Mouse (Mus musculus): ENCODE measurements around the gene Cecr2. TPM values are rescaled to one million over a fixed set of nuclear protein-coding genes. Genes with fewer than 3 reads are reported as not detected.

The Cecr2 gene
- polyA plus RNA-seq, 1 experiment from 2014 or later = 7.3 TPM

GRCm38 (mm10) chr6:120782948-120783347, 116.8 kb downstream of the Cecr2 start:
- Histone ChIP-seq H3K4me2 (no peak overlapping the region), H3K4me1 (peaks cover 6% of the 10 kb centered on the region; the same call in 1 of the 2 replicates), H3K9me3 (replicated peaks) (no peaks in the 10 kb centered on the region), H3K36me3 (ENCODE audit: poor library complexity, severe bottlenecking) (no peaks in the 10 kb centered on the region), H3K9ac (no peak overlapping the region), H3K27ac (no peak overlapping the region), H3K27me3 (no peaks in the 10 kb centered on the region), H3K4me3 (no peak overlapping the region)
- WGBS = 94% methylated on average over 2 of the region's 2 CpGs
- ATAC-seq = no peak

- no peak for ATAC-seq
- no peaks in the 10 kb centered on the region for H3K36me3 ChIP-seq (ENCODE audit: poor library complexity, severe bottlenecking)
- H3K4me1 ChIP-seq = peaks cover 6% of the 10 kb centered on the region; the same call in 1 of the 2 replicates
- no peak overlapping the region for H3K27ac ChIP-seq
- H3K9me3 ChIP-seq (replicated peaks) = no peaks in the 10 kb centered on the region
- H3K9ac ChIP-seq = no peak overlapping the region
- no peaks in the 10 kb centered on the region for H3K27me3 ChIP-seq
- no peak overlapping the region for H3K4me3 ChIP-seq
- H3K4me2 ChIP-seq = no peak overlapping the region
- WGBS = 45% methylated on average over 7 of the region's 7 CpGs
These were observed 118.2 kb downstream of the Cecr2 start for GRCm38 (mm10) chr6:120784351-120784750.

- Histone ChIP-seq H3K9me3 (replicated peaks) (no peaks in the 10 kb centered on the region), H3K4me1 (peaks cover 6% of the 10 kb centered on the region; the same call in 1 of the 2 replicates), H3K27ac (no peak overlapping the region), H3K27me3 (no peaks in the 10 kb centered on the region), H3K9ac (no peak overlapping the region), H3K4me2 (no peak overlapping the region), H3K4me3 (no peak overlapping the region), H3K36me3 (ENCODE audit: poor library complexity, severe bottlenecking) (peaks cover 16% of the 10 kb centered on the region)
- 82% methylated on average over 5 of the region's 5 CpGs for WGBS
- no peak for ATAC-seq
These were observed 122.0 kb downstream of the Cecr2 start for GRCm38 (mm10) chr6:120788068-120788607.

GRCm38 (mm10) chr6:120788904-120789303, 122.7 kb downstream of the Cecr2 start:
- Histone ChIP-seq H3K9ac (no peak overlapping the region), H3K4me2 (no peak overlapping the region), H3K9me3 (replicated peaks) (no peaks in the 10 kb centered on the region), H3K36me3 (ENCODE audit: poor library complexity, severe bottlenecking) (peaks cover 23% of the 10 kb centered on the region), H3K4me1 (peaks cover 6% of the 10 kb centered on the region; the same call in 1 of the 2 replicates), H3K4me3 (no peak overlapping the region), H3K27me3 (no peaks in the 10 kb centered on the region), H3K27ac (no peak overlapping the region)
- ATAC-seq = no peak

GRCm38 (mm10) chr6:120790153-120790552, 124.0 kb downstream of the Cecr2 start:
- H3K9me3 ChIP-seq (replicated peaks) = no peaks in the 10 kb centered on the region
- H3K27ac ChIP-seq = no peak overlapping the region
- no peaks in the 10 kb centered on the region for H3K27me3 ChIP-seq
- 88% methylated on average over 11 of the region's 11 CpGs for WGBS
- peaks cover 36% of the 10 kb centered on the region for H3K36me3 ChIP-seq (ENCODE audit: poor library complexity, severe bottlenecking)
- H3K4me1 ChIP-seq = no peaks in the 10 kb centered on the region
- H3K4me3 ChIP-seq = no peak overlapping the region
- H3K9ac ChIP-seq = no peak overlapping the region
- H3K4me2 ChIP-seq = no peak overlapping the region
- ATAC-seq = peak; percentile 34

- H3K27me3 ChIP-seq = no peaks in the 10 kb centered on the region
- no peak overlapping the region for H3K9ac ChIP-seq
- peaks cover 41% of the 10 kb centered on the region for H3K36me3 ChIP-seq (ENCODE audit: poor library complexity, severe bottlenecking)
- H3K27ac ChIP-seq = no peak overlapping the region
- ATAC-seq = no peak
- no peaks in the 10 kb centered on the region for H3K4me1 ChIP-seq
- no peak overlapping the region for H3K4me3 ChIP-seq
- no peaks in the 10 kb centered on the region for H3K9me3 ChIP-seq (replicated peaks)
- 83% methylated on average over 5 of the region's 5 CpGs for WGBS
- H3K4me2 ChIP-seq = no peak overlapping the region
These were observed 124.5 kb downstream of the Cecr2 start for GRCm38 (mm10) chr6:120790717-120791116.

- Histone ChIP-seq H3K4me1 (no peaks in the 10 kb centered on the region), H3K36me3 (ENCODE audit: poor library complexity, severe bottlenecking) (peaks cover 64% of the 10 kb centered on the region), H3K4me3 (no peak overlapping the region), H3K9me3 (replicated peaks) (no peaks in the 10 kb centered on the region), H3K27ac (no peak overlapping the region; the same call in 1 of the 2 replicates), H3K27me3 (no peaks in the 10 kb centered on the region), H3K4me2 (no peak overlapping the region), H3K9ac (no peak overlapping the region)
- WGBS = 81% methylated on average over 8 of the region's 8 CpGs
- ATAC-seq = no peak
These were observed 126.8 kb downstream of the Cecr2 start for GRCm38 (mm10) chr6:120792947-120793346.

GRCm38 (mm10) chr6:120795422-120796086, 129.4 kb downstream of the Cecr2 start:
- Histone ChIP-seq H3K4me1 (no peaks in the 10 kb centered on the region), H3K4me3 (no peak overlapping the region), H3K9ac (no peak overlapping the region), H3K9me3 (replicated peaks) (no peaks in the 10 kb centered on the region), H3K27me3 (no peaks in the 10 kb centered on the region), H3K27ac (no peak overlapping the region), H3K4me2 (no peak overlapping the region), H3K36me3 (ENCODE audit: poor library complexity, severe bottlenecking) (peaks cover 90% of the 10 kb centered on the region)
- ATAC-seq = no peak
- WGBS = 84% methylated on average over 5 of the region's 5 CpGs

GRCm38 (mm10) chr6:120796111-120796510, 129.9 kb downstream of the Cecr2 start:
- 80% methylated on average over 2 of the region's 2 CpGs for WGBS

GRCm38 (mm10) chr6:120798019-120798418, 131.8 kb downstream of the Cecr2 start:
- H3K27me3 ChIP-seq = no peaks in the 10 kb centered on the region
- H3K27ac ChIP-seq = no peak overlapping the region
- no peak overlapping the region for H3K9ac ChIP-seq
- ATAC-seq = no peak
- H3K4me1 ChIP-seq = no peaks in the 10 kb centered on the region
- 94% methylated on average over 7 of the region's 7 CpGs for WGBS
- no peaks in the 10 kb centered on the region for H3K9me3 ChIP-seq (replicated peaks)
- H3K4me2 ChIP-seq = no peak overlapping the region
- peaks cover 100% of the 10 kb centered on the region for H3K36me3 ChIP-seq (ENCODE audit: poor library complexity, severe bottlenecking)
- H3K4me3 ChIP-seq = no peak overlapping the region

More at GRCm38 (mm10) chr6:120796111-120796510, 129.9 kb downstream of the Cecr2 start:
- ATAC-seq = no peak
- Histone ChIP-seq H3K4me3 (no peak overlapping the region), H3K4me1 (no peaks in the 10 kb centered on the region), H3K9ac (no peak overlapping the region), H3K27ac (no peak overlapping the region), H3K27me3 (no peaks in the 10 kb centered on the region), H3K4me2 (no peak overlapping the region), H3K36me3 (ENCODE audit: poor library complexity, severe bottlenecking) (peaks cover 95% of the 10 kb centered on the region), H3K9me3 (replicated peaks) (no peaks in the 10 kb centered on the region)

GRCm38 (mm10) chr6:120798905-120799304, 132.7 kb downstream of the Cecr2 start:
- whole genome bisulfite sequencing = 96% methylated on average over 4 of the region's 4 CpGs
- Histone ChIP-seq H3K9ac (no peak overlapping the region), H3K9me3 (replicated peaks) (no peaks in the 10 kb centered on the region), H3K27ac (no peak overlapping the region), H3K4me3 (no peak overlapping the region), H3K36me3 (ENCODE audit: poor library complexity, severe bottlenecking) (peaks cover 100% of the 10 kb centered on the region), H3K27me3 (no peaks in the 10 kb centered on the region), H3K4me1 (no peaks in the 10 kb centered on the region), H3K4me2 (no peak overlapping the region)
- ATAC-seq = no peak

- WGBS = 86% methylated on average over 4 of the region's 4 CpGs
These were observed 133.4 kb downstream of the Cecr2 start for GRCm38 (mm10) chr6:120799581-120800041.

More at GRCm38 (mm10) chr6:120799581-120800041, 133.4 kb downstream of the Cecr2 start:
- no peak overlapping the region for H3K9ac ChIP-seq
- H3K27ac ChIP-seq = no peak overlapping the region
- no peak for ATAC-seq
- H3K4me3 ChIP-seq = no peak overlapping the region
- peaks cover 100% of the 10 kb centered on the region for H3K36me3 ChIP-seq (ENCODE audit: poor library complexity, severe bottlenecking)
- no peaks in the 10 kb centered on the region for H3K9me3 ChIP-seq (replicated peaks)
- no peaks in the 10 kb centered on the region for H3K4me1 ChIP-seq
- H3K4me2 ChIP-seq = no peak overlapping the region
- no peaks in the 10 kb centered on the region for H3K27me3 ChIP-seq
